Mouse (Mus musculus): ENCODE results near the gene Epn1. TPM values are rescaled to one million over a fixed set of nuclear protein-coding genes. Genes with fewer than 3 reads are reported as not detected.
A peak's percentile ranks its signal among the peaks of the same experiment; 100 is the strongest.

The Epn1 gene
- total and polyA plus RNA-seq, 3 experiments, result 75.5 to 147 TPM; not detected in 1

DNA sequence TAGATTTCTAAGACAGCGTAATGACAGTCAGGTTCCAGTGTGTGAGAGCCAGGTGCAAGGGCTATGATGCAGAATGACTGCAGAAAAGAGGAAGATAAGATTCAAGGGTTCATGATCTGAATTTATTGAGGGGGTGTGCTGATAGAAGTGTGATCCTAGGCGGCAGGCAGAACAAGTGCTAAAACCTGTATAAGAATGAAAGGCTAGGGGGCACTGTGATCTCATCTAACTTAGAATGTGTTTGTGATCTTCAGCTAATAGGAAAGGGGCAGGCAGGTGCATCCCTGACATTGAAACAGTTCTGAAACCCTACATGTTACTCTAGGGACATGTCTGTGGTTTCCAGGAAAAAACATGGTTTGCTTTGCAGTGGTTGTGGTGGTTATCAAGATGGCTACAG, 33.9 kb upstream of the Epn1 start:
- H3K9ac ChIP-seq (ENCODE audit: control insufficient read depth, low read depth, low read length, poor library complexity, severe bottlenecking), result no peak overlapping the region
- no peaks in the 10 kb centered on the region for H3K27me3 ChIP-seq (ENCODE audit: control insufficient read depth in 1 of 2, insufficient read depth in 2 of 2, low read length in 2 of 2)
- H3K79me2 ChIP-seq (ENCODE audit: control insufficient read depth, insufficient read depth, low read length, poor library complexity), result no peaks in the 10 kb centered on the region
- no peak overlapping the region for H3K4me3 ChIP-seq (ENCODE audit: control insufficient read depth in 1 of 2, insufficient read depth in 1 of 2, low read depth in 2 of 2, low read length in 2 of 2)
- no peaks in the 10 kb centered on the region for H3K9me3 ChIP-seq (replicated peaks; ENCODE audit: insufficient read depth, low read length)
- no peaks in the 10 kb centered on the region for H3K4me1 ChIP-seq (ENCODE audit: control insufficient read depth in 1 of 2, insufficient read depth in 2 of 2, low read length in 2 of 2)
- TF ChIP-seq CTCF (IDR thresholded peaks at IDR 0.05 in 2 of 3, conservative IDR thresholded peaks at IDR 0.05 in 1 of 3; ENCODE audit: control insufficient read depth in 1 of 3, insufficient read depth in 1 of 3, low read depth in 2 of 3, low read length in 3 of 3, poor library complexity in 1 of 3, severe bottlenecking in 1 of 3) (peak in 2 of 3 experiments; percentile 7 to 31; a peak in 2 of 6 replicates), CHD1 (IDR thresholded peaks at IDR 0.05; ENCODE audit: low read depth, low read length) (no peak), MYB (IDR thresholded peaks at IDR 0.05; ENCODE audit: low read depth, low read length) (no peak), ZMIZ1 (IDR thresholded peaks at IDR 0.05; ENCODE audit: low read depth, low read length) (no peak), EP300 (IDR thresholded peaks at IDR 0.05; ENCODE audit: low read depth in 1 of 2, low read length in 2 of 2) (no peak), POLR2A (IDR thresholded peaks at IDR 0.05; ENCODE audit: control insufficient read depth in 1 of 2, insufficient read depth in 1 of 2, low read depth in 1 of 2, low read length in 2 of 2, poor library complexity in 1 of 2) (no peak), RAD21 (IDR thresholded peaks at IDR 0.05; ENCODE audit: low read depth, low read length) (peak; percentile 20), ZKSCAN1 (IDR thresholded peaks at IDR 0.05; ENCODE audit: low read depth, low read length) (no peak), CHD2 (IDR thresholded peaks at IDR 0.05; ENCODE audit: low read length) (no peak), ZNF384 (IDR thresholded peaks at IDR 0.05; ENCODE audit: low read depth, low read length) (no peak), E2F4 (IDR thresholded peaks at IDR 0.05; ENCODE audit: borderline replicate concordance, low read depth, low read length) (no peak), NELFE (IDR thresholded peaks at IDR 0.05; ENCODE audit: low read depth, low read length) (no peak), BHLHE40 (IDR thresholded peaks at IDR 0.05; ENCODE audit: borderline replicate concordance, low read depth, low read length) (no peak), MYC (IDR thresholded peaks at IDR 0.05; ENCODE audit: low read depth, low read length) (no peak), USF1 (IDR thresholded peaks at IDR 0.05; ENCODE audit: low read depth, low read length) (no peak), TBP (IDR thresholded peaks at IDR 0.05; ENCODE audit: low read depth, low read length) (no peak)
- no peak for DNase-seq (ENCODE audit: low read depth, low spot score)
- H3K36me3 ChIP-seq (ENCODE audit: control insufficient read depth in 1 of 2, insufficient read depth in 2 of 2, low read length in 2 of 2), result no peaks in the 10 kb centered on the region
- no peak overlapping the region for H3K27ac ChIP-seq (ENCODE audit: control insufficient read depth, low read depth, low read length)

DNA sequence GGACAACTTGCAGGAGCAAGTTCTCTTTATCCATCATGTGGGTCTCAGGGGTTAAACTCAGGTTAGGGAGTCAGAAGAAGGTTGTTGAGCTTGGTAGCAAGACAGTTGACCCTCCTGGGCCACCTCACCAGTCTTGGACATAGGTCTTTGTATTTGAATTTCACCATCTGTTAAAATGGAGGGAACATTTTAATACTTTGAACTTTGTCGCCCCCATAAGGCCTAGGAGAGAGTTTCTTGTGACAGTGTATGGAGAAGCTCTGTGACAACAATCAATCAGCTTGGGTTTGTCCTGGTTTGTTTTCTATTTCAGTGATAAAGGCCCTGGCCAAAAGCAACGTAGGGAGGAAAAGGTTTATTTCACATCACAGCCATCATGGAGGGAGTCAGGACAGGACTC, 32.7 kb upstream of the Epn1 start:
- Histone ChIP-seq H3K4me1 (ENCODE audit: control insufficient read depth in 1 of 2, insufficient read depth in 2 of 2, low read length in 2 of 2) (no peaks in the 10 kb centered on the region), H3K79me2 (ENCODE audit: control insufficient read depth, insufficient read depth, low read length, poor library complexity) (no peaks in the 10 kb centered on the region), H3K36me3 (ENCODE audit: control insufficient read depth in 1 of 2, insufficient read depth in 2 of 2, low read length in 2 of 2) (no peaks in the 10 kb centered on the region), H3K9me3 (replicated peaks; ENCODE audit: insufficient read depth, low read length) (no peaks in the 10 kb centered on the region), H3K27me3 (ENCODE audit: control insufficient read depth in 1 of 2, insufficient read depth in 2 of 2, low read length in 2 of 2) (no peaks in the 10 kb centered on the region), H3K9ac (ENCODE audit: control insufficient read depth, low read depth, low read length, poor library complexity, severe bottlenecking) (no peak overlapping the region), H3K4me3 (ENCODE audit: control insufficient read depth in 1 of 2, insufficient read depth in 1 of 2, low read depth in 2 of 2, low read length in 2 of 2) (no peak overlapping the region), H3K27ac (ENCODE audit: control insufficient read depth, low read depth, low read length) (no peak overlapping the region)
- DNase-seq (ENCODE audit: low read depth, low spot score), result peak; percentile 64
- TF ChIP-seq RAD21 (IDR thresholded peaks at IDR 0.05; ENCODE audit: low read depth, low read length), result peak; percentile 86
- no peak for TF ChIP-seq BHLHE40 (IDR thresholded peaks at IDR 0.05; ENCODE audit: borderline replicate concordance, low read depth, low read length)
- no peak for TF ChIP-seq USF2 (IDR thresholded peaks at IDR 0.05; ENCODE audit: borderline replicate concordance in 1 of 2, insufficient read depth in 1 of 2, low read depth in 1 of 2, low read length in 2 of 2)
- TF ChIP-seq SMC3 (IDR thresholded peaks at IDR 0.05; ENCODE audit: low read depth, low read length), result peak; percentile 65
- TF ChIP-seq CTCF (IDR thresholded peaks at IDR 0.05 in 2 of 3, conservative IDR thresholded peaks at IDR 0.05 in 1 of 3; ENCODE audit: control insufficient read depth in 1 of 3, insufficient read depth in 1 of 3, low read depth in 2 of 3, low read length in 3 of 3, poor library complexity in 1 of 3, severe bottlenecking in 1 of 3), result peak in 2 of 3 experiments; percentile 37 to 79; a peak in 3 of 6 replicates
- TF ChIP-seq MYC (IDR thresholded peaks at IDR 0.05; ENCODE audit: low read depth, low read length), result no peak
- TF ChIP-seq UBTF (IDR thresholded peaks at IDR 0.05; ENCODE audit: borderline replicate concordance, insufficient read depth, low read depth, low read length), result no peak
- peak; percentile 46 for TF ChIP-seq ZC3H11A (IDR thresholded peaks at IDR 0.05; ENCODE audit: low read depth, low read length)

Data from MEL (cell line).